Mouse (Mus musculus) hindlimb bud, embryonic 11.5 days (tissue): Measurements from ENCODE around the gene Gm42957.
"Not testable (repeated sequence)": the region's sequence is repeated elsewhere in the genome, so short reads cannot be mapped to it uniquely, and the experiment has no call there.

ENCODE experiments used
- DNase-seq: peaks from one replicate; pipeline ENCODE4 v3.0.0-alpha.2; 2012; ENCODE audit warnings: low read depth, low spot score; ENCODE audit errors: extremely low spot score

Gene Gm42957

GRCm38 (mm10) chr3:96634928-96635879 lies at the start of gene Gm42957, which contains the start of gene Pex11b:
Gm42957 (plus strand) TSS chr3:96635474.
Pex11b (plus strand) TSS chr3:96635376.
- peak; percentile 47 for DNase-seq

GRCm38 (mm10) chr3:96590657-96591056 lies 44.6 kb upstream of the Gm42957 start:
- no peak for DNase-seq

GRCm38 (mm10) chr3:96593374-96593773 lies 41.9 kb upstream of the Gm42957 start:
- DNase-seq, result no peak

- DNase-seq, result peak; percentile 67
These were observed 41.3 kb upstream of the Gm42957 start, which contains the start of gene Polr3gl for GRCm38 (mm10) chr3:96593790-96594560. Polr3gl (minus strand) TSS chr3:96594181.

GRCm38 (mm10) chr3:96594851-96595250 lies 40.4 kb upstream of the Gm42957 start:
- DNase-seq, result no peak

- no peak for DNase-seq
These were observed 39.6 kb upstream of the Gm42957 start for GRCm38 (mm10) chr3:96595661-96596060.

GRCm38 (mm10) chr3:96596228-96596707 lies 39.0 kb upstream of the Gm42957 start, which contains the start of gene Ankrd34a:
Ankrd34a (plus strand) TSS chr3:96596636.
- DNase-seq, result no peak

GRCm38 (mm10) chr3:96596855-96597254 lies 38.4 kb upstream of the Gm42957 start:
- no peak for DNase-seq

- no peak for DNase-seq
These were observed 37.8 kb upstream of the Gm42957 start for GRCm38 (mm10) chr3:96597435-96597891.

- DNase-seq, result no peak
These were observed 36.9 kb upstream of the Gm42957 start for GRCm38 (mm10) chr3:96598156-96599068.

GRCm38 (mm10) chr3:96599069-96599393 lies 36.2 kb upstream of the Gm42957 start:
- DNase-seq, result no peak

- DNase-seq, result no peak
These were observed 35.9 kb upstream of the Gm42957 start for GRCm38 (mm10) chr3:96599411-96599810.

GRCm38 (mm10) chr3:96600639-96601250 lies 34.5 kb upstream of the Gm42957 start, which contains the start of gene Lix1l:
Lix1l (plus strand) TSS chr3:96601149.
- peak; percentile 75 for DNase-seq

GRCm38 (mm10) chr3:96601251-96601787 lies 34.0 kb upstream of the Gm42957 start:
- no peak for DNase-seq

GRCm38 (mm10) chr3:96601941-96602703 lies 33.2 kb upstream of the Gm42957 start:
- DNase-seq, result no peak

- DNase-seq, result no peak
These were observed 32.6 kb upstream of the Gm42957 start for GRCm38 (mm10) chr3:96602704-96603084.

GRCm38 (mm10) chr3:96603311-96603710 lies 32.0 kb upstream of the Gm42957 start:
- no peak for DNase-seq

- not testable (repeated sequence) for DNase-seq
These were observed 29.3 kb upstream of the Gm42957 start for GRCm38 (mm10) chr3:96606007-96606406.

GRCm38 (mm10) chr3:96606618-96607017 lies 28.7 kb upstream of the Gm42957 start:
- no peak for DNase-seq
